Mouse (Mus musculus): Measurements from ENCODE around the gene Atg16l1.

Atg16l1 gene

GRCm38 (mm10) chr1:87755641-87756470 lies at the start of gene Atg16l1:
Gene Atg16l1 (plus strand): TSS chr1:87755870.
- DNase-seq, result peak; percentile 96

- DNase-seq, result no peak
Observed at GRCm38 (mm10) chr1:87706361-87706760, 49.3 kb upstream of the Atg16l1 start.

- DNase-seq, result no peak
Observed at GRCm38 (mm10) chr1:87709020-87709419, 46.6 kb upstream of the Atg16l1 start.

- no peak for DNase-seq
Observed at GRCm38 (mm10) chr1:87709661-87710270, 45.9 kb upstream of the Atg16l1 start.

GRCm38 (mm10) chr1:87711938-87712613 lies 43.6 kb upstream of the Atg16l1 start:
- DNase-seq, result no peak

GRCm38 (mm10) chr1:87712614-87712971 lies 43.1 kb upstream of the Atg16l1 start:
- no peak for DNase-seq

- peak; percentile 19 for DNase-seq
Observed at GRCm38 (mm10) chr1:87721382-87721781, 34.3 kb upstream of the Atg16l1 start.

- DNase-seq, result no peak
Observed at GRCm38 (mm10) chr1:87722081-87722480, 33.6 kb upstream of the Atg16l1 start.

GRCm38 (mm10) chr1:87723351-87723750 lies 32.3 kb upstream of the Atg16l1 start:
- no peak for DNase-seq

- no peak for DNase-seq
Observed at GRCm38 (mm10) chr1:87729070-87729469, 26.6 kb upstream of the Atg16l1 start.

- no peak for DNase-seq
Observed at GRCm38 (mm10) chr1:87729850-87730249, 25.8 kb upstream of the Atg16l1 start.

GRCm38 (mm10) chr1:87730271-87730670 lies 25.4 kb upstream of the Atg16l1 start:
- DNase-seq, result no peak

- DNase-seq, result no peak
Observed at GRCm38 (mm10) chr1:87733212-87733611, 22.5 kb upstream of the Atg16l1 start.

- DNase-seq, result no peak
Observed at GRCm38 (mm10) chr1:87734153-87734552, 21.5 kb upstream of the Atg16l1 start.

- DNase-seq, result no peak
Observed at GRCm38 (mm10) chr1:87740584-87741290, 14.9 kb upstream of the Atg16l1 start.

GRCm38 (mm10) chr1:87749360-87749973 lies 6.2 kb upstream of the Atg16l1 start:
- DNase-seq, result no peak

- DNase-seq, result no peak
Observed at GRCm38 (mm10) chr1:87763821-87764220, 8.2 kb downstream of the Atg16l1 start.

GRCm38 (mm10) chr1:87765741-87766140 lies 10.1 kb downstream of the Atg16l1 start:
- DNase-seq, result no peak

- DNase-seq, result peak; percentile 35
Observed at GRCm38 (mm10) chr1:87766233-87766632, 10.6 kb downstream of the Atg16l1 start.

- no peak for DNase-seq
Observed at GRCm38 (mm10) chr1:87769263-87769662, 13.6 kb downstream of the Atg16l1 start.

- no peak for DNase-seq
Observed at GRCm38 (mm10) chr1:87770486-87770885, 14.8 kb downstream of the Atg16l1 start.

GRCm38 (mm10) chr1:87771724-87772123 lies 16.1 kb downstream of the Atg16l1 start:
- DNase-seq, result no peak

GRCm38 (mm10) chr1:87773336-87773735 lies 17.7 kb downstream of the Atg16l1 start:
- DNase-seq, result no peak
